ENCODE assay signal across 31 mouse cellular contexts in the genomic region with DNA sequence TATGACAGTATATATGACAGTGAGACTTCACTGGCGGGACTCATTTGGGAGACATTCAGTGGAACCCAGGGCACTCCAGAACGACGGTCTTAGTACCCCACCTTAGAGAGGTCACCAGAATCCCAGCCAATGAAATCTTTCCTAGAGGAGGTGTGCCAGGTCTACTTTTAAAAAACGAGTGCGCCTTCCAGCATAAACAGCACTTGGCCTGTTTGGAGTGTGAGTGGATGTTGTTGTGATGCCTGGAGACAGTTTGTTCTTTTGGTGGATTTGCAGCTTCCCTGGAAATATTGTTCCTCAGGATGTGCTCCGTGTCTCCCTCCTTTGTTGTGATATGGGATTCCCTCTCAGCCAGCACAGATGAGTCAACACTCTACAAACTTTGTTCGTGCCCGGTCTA.
DNase-seq lines count a peak whose midpoint lies in the region; TF ChIP-seq lines count a peak whose summit lies in the region.
"Had no signal": no experiment of that assay in that cellular context is flagged by ENCODE, and none has a peak within 500 bp of the region (broad histone marks: within the 10 kb centered on the region; RNA-seq: fewer than 3 reads in every experiment).

No protein-coding gene starts in this region.

- TF ChIP-seq CTCF in heart, adult 2 months (IDR thresholded peaks at IDR 0.05): no peak
- no peak for TF ChIP-seq CTCF in lung, adult 2 months (IDR thresholded peaks at IDR 0.05; ENCODE audit: insufficient read depth, low read length)

- no peaks in the 10 kb centered on the region for H3K36me3 ChIP-seq in heart, adult 2 months (ENCODE audit: control insufficient read depth, insufficient read depth, low read length)
- H3K36me3 ChIP-seq: embryonic facial prominence, embryonic 10.5 days; embryonic facial prominence, embryonic 13.5 days; G1E; heart, embryonic 12.5 days; heart, embryonic 15.5 days had no signal

- peak overlapping the region; percentile 51 for H3K27ac ChIP-seq in heart, adult 2 months
- H3K27ac ChIP-seq: embryonic facial prominence, embryonic 10.5 days; embryonic facial prominence, embryonic 13.5 days; forebrain, embryonic 13.5 days; heart, embryonic 15.5 days; hindbrain, embryonic 14.5 days; hindbrain, postnatal 0 days had no signal

- TF ChIP-seq EP300 in heart, adult 2 months (IDR thresholded peaks at IDR 0.05; ENCODE audit: insufficient read depth, low read depth, low read length): no peak

- peaks cover 37% of the 10 kb centered on the region for H3K4me1 ChIP-seq in heart, adult 2 months (ENCODE audit: control insufficient read depth, insufficient read depth, low read length)
- H3K4me1 ChIP-seq in lung, adult 2 months (ENCODE audit: control insufficient read depth, insufficient read depth, low read length): peaks cover 11% of the 10 kb centered on the region

- H3K4me3 ChIP-seq in heart, adult 2 months: no peak overlapping the region
- no peak overlapping the region for H3K4me3 ChIP-seq in lung, adult 2 months (replicated peaks; ENCODE audit: extremely low read depth, low read depth, low read length)
- H3K4me3 ChIP-seq: embryonic facial prominence, embryonic 10.5 days; embryonic facial prominence, embryonic 13.5 days; erythroblast, embryonic 14.5 days; forebrain, embryonic 13.5 days; heart, embryonic 12.5 days; heart, embryonic 15.5 days had no signal

- no peak for TF ChIP-seq POLR2A in heart, adult 2 months (IDR thresholded peaks at IDR 0.05; ENCODE audit: insufficient read depth, low read depth, low read length)
- TF ChIP-seq POLR2A in lung, adult 2 months (IDR thresholded peaks at IDR 0.05; ENCODE audit: borderline replicate concordance, extremely low read depth, low read depth, low read length): no peak

- no peaks in the 10 kb centered on the region for H3K79me2 ChIP-seq in heart, adult 2 months (replicated peaks; ENCODE audit: control insufficient read depth, insufficient read depth, low read length)

- no peaks in the 10 kb centered on the region for H3K27me3 ChIP-seq in heart, adult 2 months (ENCODE audit: control insufficient read depth, insufficient read depth, low read length)
- H3K27me3 ChIP-seq: CH12.LX; embryonic facial prominence, embryonic 13.5 days; forebrain, embryonic 13.5 days; heart, embryonic 12.5 days; heart, embryonic 15.5 days; Patski had no signal

- peak; percentile 43 for DNase-seq in gastrocnemius, adult 18-20 months (ENCODE audit: low spot score)
- no peak for DNase-seq in gastrocnemius, postnatal 36 days
- DNase-seq in heart, adult 2 months: no peak
- DNase-seq in heart, postnatal 25 days (ENCODE audit: low spot score): no peak
- peak; percentile 8 for DNase-seq in lung, adult 2 months
- no peak for DNase-seq in lung, postnatal 36 days
- peak; percentile 18 for DNase-seq in urinary bladder, adult 2 months (ENCODE audit: low spot score)
- DNase-seq in urinary bladder, postnatal 14 days (ENCODE audit: low spot score): no peak
- DNase-seq: adrenal gland, postnatal 10 days; adrenal gland, postnatal 36 days; B cell, adult 2 months; cerebellum, adult 11 months; cerebellum, adult 2 months; cerebellum, adult 9-11 months; cerebellum, postnatal 25 days; embryo, embryonic 11 days; forebrain, postnatal 0 days; gastrocnemius, postnatal 10 days; heart, postnatal 10 days; heart, postnatal 4 days had no signal

- H3K9ac ChIP-seq in heart, adult 2 months (ENCODE audit: low read depth, low read length): no peak overlapping the region
- H3K9ac ChIP-seq: embryonic facial prominence, embryonic 13.5 days; forebrain, embryonic 13.5 days; forebrain, postnatal 0 days; heart, embryonic 12.5 days; heart, embryonic 15.5 days; hindbrain, embryonic 14.5 days had no signal

- 60% methylated on average over 8 of the region's 8 CpGs for WGBS in heart, adult 2 months
- WGBS in lung, adult 2 months: 68% methylated on average over 8 of the region's 8 CpGs

- intact Hi-C loops in gastrocnemius, postnatal 36 days (cut with DNase I): no loop called here
- intact Hi-C loops in heart, adult 2 months (cut with DNase I): loop anchor here (5.0 kb wide), 1 partner anchor 34 kb away; no protein-coding TSS in a partner anchor
- intact Hi-C loops in heart, postnatal 25 days (cut with DNase I): no loop called here

Comparison
In these comparisons a context has a peak if more than half of its experiments do, and no peak if none do; other contexts are left out.
1. DNase-seq: peak in gastrocnemius, adult 18-20 months (single experiment), lung, adult 2 months (single experiment) and urinary bladder, adult 2 months (single experiment); none in gastrocnemius, postnatal 36 days (0 of 2), heart, adult 2 months (0 of 2), heart, postnatal 25 days (single experiment), lung, postnatal 36 days (single experiment) and urinary bladder, postnatal 14 days (single experiment).